Mouse (Mus musculus): ENCODE measurements around the gene Tanc2. TPM values are rescaled to one million over a fixed set of nuclear protein-coding genes. Genes with fewer than 3 reads are reported as not detected.

Tanc2 gene
- total RNA-seq, 2 experiments from 2014 or later, result 238 to 241 TPM

GRCm38 (mm10) chr11:105920098-105920785 lies 330.5 kb downstream of the Tanc2 start:
- intact Hi-C loops (cut with DNase I), result no loop called here
- no peak for DNase-seq

GRCm38 (mm10) chr11:105920836-105921235 lies 331.1 kb downstream of the Tanc2 start:
- intact Hi-C loops (cut with DNase I), result no loop called here
- DNase-seq, result no peak

- intact Hi-C loops (cut with DNase I), result no loop called here
Observed at GRCm38 (mm10) chr11:105921275-105921674, 331.5 kb downstream of the Tanc2 start.

GRCm38 (mm10) chr11:105922769-105923663 lies 333.2 kb downstream of the Tanc2 start:
- DNase-seq, result no peak
- intact Hi-C loops (cut with DNase I), result no loop called here

More at GRCm38 (mm10) chr11:105921275-105921674, 331.5 kb downstream of the Tanc2 start:
- DNase-seq, result no peak

- DNase-seq, result peak; percentile 78
- intact Hi-C loops (cut with DNase I), result loop anchor here (5.0 kb wide), 1 partner anchor 110 kb away; the partner anchor contains the start of gene Dcaf7
Observed at GRCm38 (mm10) chr11:105927065-105928030, 337.6 kb downstream of the Tanc2 start.

GRCm38 (mm10) chr11:105928171-105928570 lies 338.4 kb downstream of the Tanc2 start:
- intact Hi-C loops (cut with DNase I), result loop anchor here (5.0 kb wide), 1 partner anchor 109 kb away; the partner anchor contains the start of gene Dcaf7
- DNase-seq, result no peak

- intact Hi-C loops (cut with DNase I), result no loop called here
- DNase-seq, result no peak
Observed at GRCm38 (mm10) chr11:105931380-105931779, 341.6 kb downstream of the Tanc2 start.

- no peak for DNase-seq
- intact Hi-C loops (cut with DNase I), result no loop called here
Observed at GRCm38 (mm10) chr11:105933746-105934145, 344.0 kb downstream of the Tanc2 start.

- intact Hi-C loops (cut with DNase I), result no loop called here
- DNase-seq, result peak; percentile 23
Observed at GRCm38 (mm10) chr11:105934303-105934711, 344.5 kb downstream of the Tanc2 start.

GRCm38 (mm10) chr11:105934816-105935215 lies 345.0 kb downstream of the Tanc2 start:
- intact Hi-C loops (cut with DNase I), result no loop called here

GRCm38 (mm10) chr11:105935496-105935895 lies 345.7 kb downstream of the Tanc2 start:
- intact Hi-C loops (cut with DNase I), result no loop called here
- no peak for DNase-seq

More at GRCm38 (mm10) chr11:105934816-105935215, 345.0 kb downstream of the Tanc2 start:
- peak; percentile 70 for DNase-seq

GRCm38 (mm10) chr11:105936200-105936599 lies 346.4 kb downstream of the Tanc2 start:
- intact Hi-C loops (cut with DNase I), result no loop called here
- DNase-seq, result peak; percentile 85

GRCm38 (mm10) chr11:105936974-105937373 lies 347.2 kb downstream of the Tanc2 start:
- DNase-seq, result no peak
- intact Hi-C loops (cut with DNase I), result no loop called here

GRCm38 (mm10) chr11:105938771-105939170 lies 349.0 kb downstream of the Tanc2 start:
- no peak for DNase-seq

GRCm38 (mm10) chr11:105941973-105942372 lies 352.2 kb downstream of the Tanc2 start:
- intact Hi-C loops (cut with DNase I), result no loop called here
- DNase-seq, result no peak

More at GRCm38 (mm10) chr11:105938771-105939170, 349.0 kb downstream of the Tanc2 start:
- intact Hi-C loops (cut with DNase I), result no loop called here

- DNase-seq, result peak; percentile 22
- intact Hi-C loops (cut with DNase I), result no loop called here
Observed at GRCm38 (mm10) chr11:105943133-105944102, 353.6 kb downstream of the Tanc2 start.

- intact Hi-C loops (cut with DNase I), result no loop called here
- peak; percentile 48 for DNase-seq
Observed at GRCm38 (mm10) chr11:105944126-105944621, 354.4 kb downstream of the Tanc2 start.

GRCm38 (mm10) chr11:105944770-105945672 lies 355.2 kb downstream of the Tanc2 start:
- DNase-seq, result no peak
- intact Hi-C loops (cut with DNase I), result no loop called here
